Mouse (Mus musculus) forebrain, embryonic 14.5 days (tissue): ENCODE measurements around the gene Pde9a. TPM values are rescaled to one million over a fixed set of nuclear protein-coding genes. Genes with fewer than 3 reads are reported as not detected.

Experiments used
- ATAC-seq: fragments of 200-750 bp; cut with Nextera tagmentation; 2 replicates; pipeline ENCODE4 v1.8.0; 2017; ENCODE audit warnings: mild to moderate bottlenecking, moderate library complexity
- DNase-seq: peaks from one replicate; pipeline ENCODE4 v3.0.0-alpha.2; 2015; ENCODE audit warnings: low spot score
- H3K27ac ChIP-seq: fragments of 300-500 bp; sonication (generic); 2 replicates; pipeline ENCODE4 v1.5.1; 2014; ENCODE audit warnings: low read depth, mild to moderate bottlenecking, control low read depth, low read length, moderate library complexity
- H3K27me3 ChIP-seq: fragments of 300-500 bp; sonication (generic); replicated peaks from 2 replicates; pipeline ENCODE4 v1.6.1; 2014; ENCODE audit warnings: low read length, control low read depth, mixed read lengths; ENCODE audit not compliant: control insufficient read depth, insufficient read depth
- H3K36me3 ChIP-seq: fragments of 300-500 bp; sonication (generic); 2 replicates; pipeline ENCODE4 v1.6.1; 2014; ENCODE audit warnings: low read length, control low read depth; ENCODE audit not compliant: control insufficient read depth, insufficient read depth
- H3K4me1 ChIP-seq: fragments of 300-500 bp; sonication (generic); 2 replicates; pipeline ENCODE4 v1.6.1; 2014; ENCODE audit warnings: antibody characterized with exemption, low read length, control low read depth; ENCODE audit not compliant: control insufficient read depth, insufficient read depth
- H3K4me2 ChIP-seq: fragments of 300-500 bp; sonication (generic); 2 replicates; pipeline ENCODE4 v1.6.1; 2014; ENCODE audit warnings: mild to moderate bottlenecking, control low read depth, low read length
- H3K4me3 ChIP-seq: fragments of 300-500 bp; sonication (generic); 2 replicates; pipeline ENCODE4 v1.5.1; 2014; ENCODE audit warnings: low read depth, low read length, control low read depth
- H3K9ac ChIP-seq: fragments of 300-500 bp; sonication (generic); 2 replicates; pipeline ENCODE4 v1.6.1; 2014; ENCODE audit warnings: mild to moderate bottlenecking, low read length, control low read depth, moderate library complexity
- H3K9me3 ChIP-seq: fragments of 300-500 bp; sonication (generic); replicated peaks from 2 replicates; pipeline ENCODE4 v1.6.1; 2016; ENCODE audit warnings: low read length, control low read depth, mixed read lengths; ENCODE audit not compliant: control insufficient read depth
- WGBS: fragments of 180-500 bp; shearing (Covaris S2); extraction: QIAGEN DNeasy Blood & Tissue Kit; methylation state at CpG from one replicate; pipeline ENCODE4 v1.1.7; 2014; 5-methylcytosine and 5-hydroxymethylcytosine counted together
- polyA plus RNA-seq: library from polyadenylated mRNA; unstranded; fragments of >200 nt; fragmentation: Nextera tagmentation; extraction: Ambion mirVana; gene quantifications from 2 replicates; pipeline ENCODE4 v1.2.1, GENCODE M21; 2014

Gene Pde9a
- polyA plus RNA-seq, 1 experiment from 2014 or later, result 68.5 TPM

GRCm38 (mm10) chr17:31433401-31433928 is 47.5 kb downstream of the Pde9a start:
- Histone ChIP-seq H3K4me1 (peaks cover 18% of the 10 kb centered on the region), H3K4me2 (no peak overlapping the region), H3K36me3 (peaks cover 16% of the 10 kb centered on the region; the same call in 1 of the 2 replicates), H3K9ac (no peak overlapping the region), H3K4me3 (no peak overlapping the region), H3K27ac (no peak overlapping the region), H3K9me3 (peaks cover 8% of the 10 kb centered on the region), H3K27me3 (no peaks in the 10 kb centered on the region)
- no peak for DNase-seq
- WGBS, result 49% methylated on average over 13 of the region's 13 CpGs
- no peak for ATAC-seq

DNA sequence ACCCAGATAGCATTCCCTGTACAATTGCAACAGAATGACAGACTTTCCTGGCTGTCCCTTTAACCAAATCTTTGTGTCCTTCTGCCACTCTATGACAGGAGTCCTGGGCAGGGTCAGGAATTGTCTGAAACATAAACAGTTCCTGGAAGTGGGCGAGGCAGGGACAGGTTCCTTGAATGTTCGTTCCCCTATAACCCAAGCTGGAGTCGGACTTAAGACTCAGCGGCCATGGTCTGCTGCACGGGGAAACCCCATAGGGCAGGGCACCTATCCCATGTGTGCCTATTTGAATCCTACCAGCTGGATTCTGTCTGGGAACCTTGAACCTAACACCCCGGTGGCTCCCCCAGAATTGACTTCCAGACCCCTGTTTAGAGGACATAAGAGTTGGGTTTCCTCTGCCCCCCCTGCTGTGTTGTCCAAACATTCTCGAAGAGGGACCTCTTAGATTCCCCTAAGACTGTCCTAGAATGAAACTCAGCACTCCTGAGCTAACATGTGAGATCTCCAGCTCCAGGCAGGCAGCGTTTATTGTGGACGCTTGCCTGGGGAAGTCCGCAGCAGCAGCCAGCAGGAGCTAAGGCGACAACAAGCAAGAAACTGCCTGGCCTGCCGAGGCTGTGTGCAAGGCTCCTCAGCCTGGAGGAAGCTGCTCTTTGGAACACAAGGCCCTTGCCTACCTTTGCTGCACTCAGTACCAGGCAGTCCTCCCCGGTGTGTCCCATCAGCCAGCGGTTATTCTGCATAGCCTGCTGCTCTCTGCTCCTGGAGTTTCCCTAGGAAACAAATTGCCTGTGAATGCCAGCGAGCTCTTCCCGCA is 48.2 kb downstream of the Pde9a start:
- Histone ChIP-seq H3K4me1 (peaks cover 18% of the 10 kb centered on the region), H3K27me3 (no peaks in the 10 kb centered on the region), H3K36me3 (peaks cover 13% of the 10 kb centered on the region; the same call in 1 of the 2 replicates), H3K9ac (peak overlapping the region; percentile 35), H3K4me3 (no peak overlapping the region), H3K4me2 (0 out of 2 replicates have a peak overlapping the region, but pooled peaks have one; percentile 3), H3K9me3 (peaks cover 5% of the 10 kb centered on the region; the same call in 1 of the 2 replicates), H3K27ac (peak overlapping the region; percentile 29; the same call in 1 of the 2 replicates)
- 21% methylated on average over 16 of the region's 16 CpGs for WGBS
- no peak for DNase-seq
- ATAC-seq, result no peak

DNA sequence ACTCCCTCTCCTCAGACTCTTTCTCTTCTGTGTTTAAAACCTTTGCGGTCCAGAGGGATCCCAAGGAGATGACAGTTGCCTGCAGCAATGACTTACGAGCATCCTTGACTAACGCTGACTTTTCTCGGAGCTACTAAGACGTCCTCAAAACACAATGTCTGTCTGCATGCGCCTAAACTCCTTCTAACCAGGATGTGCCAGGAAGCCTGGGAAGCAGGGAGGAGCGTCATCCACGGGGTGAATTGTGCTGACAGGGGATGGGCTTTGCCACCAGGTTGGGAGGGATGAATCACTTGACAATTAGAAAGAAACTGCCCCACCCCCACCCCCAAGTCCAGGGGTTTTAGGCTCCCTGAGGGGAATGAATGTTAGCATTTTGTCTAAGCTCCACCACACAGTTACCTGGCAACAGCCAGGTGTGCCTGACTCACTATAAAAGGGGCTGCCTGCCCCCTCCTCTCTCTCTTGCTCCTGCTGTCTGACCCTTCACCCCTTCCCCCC is 48.9 kb downstream of the Pde9a start:
- Histone ChIP-seq H3K4me2 (0 out of 2 replicates have a peak overlapping the region, but pooled peaks have one; percentile 3), H3K9ac (peak overlapping the region; percentile 35; the same call in 1 of the 2 replicates), H3K9me3 (no peaks in the 10 kb centered on the region), H3K4me1 (peaks cover 18% of the 10 kb centered on the region), H3K4me3 (no peak overlapping the region), H3K27ac (peak overlapping the region; percentile 29; the same call in 1 of the 2 replicates), H3K36me3 (peaks cover 10% of the 10 kb centered on the region; the same call in 1 of the 2 replicates), H3K27me3 (no peaks in the 10 kb centered on the region)
- WGBS, result 9% methylated on average over 8 of the region's 8 CpGs
- ATAC-seq (no peak), DNase-seq (no peak)

DNA sequence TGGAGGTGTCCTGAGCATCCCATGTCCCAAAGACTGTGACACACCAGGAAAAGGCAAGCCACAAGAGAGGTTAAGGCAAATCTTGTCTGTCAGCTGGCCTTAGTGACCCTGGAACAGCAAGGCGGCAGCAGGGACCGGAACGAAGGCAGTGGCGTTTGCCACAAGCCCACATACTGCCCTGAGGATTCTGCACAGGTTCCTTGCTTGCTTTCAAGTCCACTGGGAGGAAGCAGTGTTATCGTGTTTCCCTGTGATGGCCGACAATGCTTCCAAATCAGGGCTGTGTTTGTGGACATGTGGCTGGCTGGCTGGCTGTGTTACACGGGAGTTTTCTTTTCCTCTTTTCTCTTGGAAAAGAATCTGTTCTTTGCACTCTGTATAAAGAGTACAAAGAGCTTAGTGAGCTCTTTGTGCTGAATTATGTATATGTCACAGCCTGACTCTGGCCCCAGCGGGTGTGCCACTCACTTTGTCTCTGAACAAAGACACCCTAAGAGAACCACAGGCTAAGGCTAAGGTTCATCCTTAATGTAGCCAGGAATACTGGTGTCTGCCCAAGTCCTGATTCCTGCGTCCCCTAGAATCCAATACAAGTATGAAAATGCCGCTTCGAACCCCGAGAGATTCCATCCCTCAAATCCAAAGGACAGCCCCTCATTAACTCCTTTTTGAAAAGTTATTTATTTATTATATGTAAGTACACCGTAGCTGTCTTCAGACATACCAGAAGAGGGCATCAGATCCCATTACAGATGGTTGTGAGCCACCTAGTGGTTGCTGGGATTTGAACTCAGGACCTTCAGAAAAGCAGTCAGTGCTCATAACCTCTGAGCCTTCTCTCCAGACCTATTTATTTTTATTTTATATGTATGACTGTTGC is 50.2 kb downstream of the Pde9a start:
- Histone ChIP-seq H3K27me3 (no peaks in the 10 kb centered on the region), H3K36me3 (0 out of 2 replicates have a peak, but pooled peaks cover 3% of the 10 kb centered on the region), H3K4me2 (no peak overlapping the region), H3K4me1 (peaks cover 18% of the 10 kb centered on the region), H3K9me3 (no peaks in the 10 kb centered on the region), H3K4me3 (no peak overlapping the region), H3K27ac (peak overlapping the region; percentile 64; the same call in 1 of the 2 replicates), H3K9ac (peak overlapping the region; percentile 3; the same call in 1 of the 2 replicates)
- DNase-seq, result peak; percentile 31
- no peak; the same call in 1 of the 2 replicates for ATAC-seq
- 31% methylated on average over 13 of the region's 13 CpGs for WGBS

DNA sequence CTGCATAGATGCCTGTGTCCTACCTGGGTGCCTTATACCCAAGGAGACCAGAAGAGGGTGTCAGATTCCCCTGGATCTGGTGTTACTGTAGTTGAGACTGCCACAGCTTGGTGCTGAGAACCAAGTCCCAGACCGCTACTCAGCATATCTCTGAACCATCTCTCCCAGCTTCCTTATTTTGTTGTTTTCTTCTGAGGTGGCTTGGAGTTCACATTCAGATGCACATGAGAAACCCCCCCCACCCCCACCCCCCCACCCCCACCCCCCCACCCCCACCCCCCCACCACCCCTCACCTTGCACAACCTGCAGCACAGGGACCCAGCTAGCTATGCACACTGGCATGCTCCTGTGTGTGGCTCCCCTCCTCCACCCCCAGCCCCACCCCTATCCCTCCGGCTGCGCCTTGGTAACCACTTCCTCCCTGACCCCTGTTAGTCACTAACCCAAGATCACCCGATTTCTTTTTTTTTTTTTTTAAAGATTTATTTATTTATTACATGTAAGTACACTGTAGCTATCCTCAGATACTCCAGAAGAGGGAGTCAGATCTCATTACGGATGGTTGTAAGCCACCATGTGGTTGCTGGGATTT is 50.9 kb downstream of the Pde9a start:
- H3K36me3 ChIP-seq, result 0 out of 2 replicates have a peak, but pooled peaks cover 3% of the 10 kb centered on the region
- H3K4me1 ChIP-seq, result peaks cover 18% of the 10 kb centered on the region
- no peak overlapping the region for H3K4me2 ChIP-seq
- no peak for ATAC-seq
- no peak overlapping the region for H3K9ac ChIP-seq
- no peak overlapping the region for H3K4me3 ChIP-seq
- H3K27me3 ChIP-seq, result no peaks in the 10 kb centered on the region
- no peaks in the 10 kb centered on the region for H3K9me3 ChIP-seq
- no peak for DNase-seq
- 96% methylated on average over 4 of the region's 5 CpGs for WGBS
- no peak overlapping the region for H3K27ac ChIP-seq

- Histone ChIP-seq H3K27ac (no peak overlapping the region), H3K9ac (no peak overlapping the region), H3K27me3 (no peaks in the 10 kb centered on the region), H3K9me3 (no peaks in the 10 kb centered on the region), H3K4me2 (no peak overlapping the region), H3K4me1 (peaks cover 18% of the 10 kb centered on the region), H3K4me3 (no peak overlapping the region), H3K36me3 (0 out of 2 replicates have a peak, but pooled peaks cover 3% of the 10 kb centered on the region)
- no peak for DNase-seq
- 94% methylated on average over 9 of the region's 9 CpGs for WGBS
- ATAC-seq, result no peak
Observed at GRCm38 (mm10) chr17:31437482-31437881, 51.5 kb downstream of the Pde9a start.

- WGBS, result 83% methylated on average over 4 of the region's 4 CpGs
Observed at GRCm38 (mm10) chr17:31439978-31440377, 54.0 kb downstream of the Pde9a start.

DNA sequence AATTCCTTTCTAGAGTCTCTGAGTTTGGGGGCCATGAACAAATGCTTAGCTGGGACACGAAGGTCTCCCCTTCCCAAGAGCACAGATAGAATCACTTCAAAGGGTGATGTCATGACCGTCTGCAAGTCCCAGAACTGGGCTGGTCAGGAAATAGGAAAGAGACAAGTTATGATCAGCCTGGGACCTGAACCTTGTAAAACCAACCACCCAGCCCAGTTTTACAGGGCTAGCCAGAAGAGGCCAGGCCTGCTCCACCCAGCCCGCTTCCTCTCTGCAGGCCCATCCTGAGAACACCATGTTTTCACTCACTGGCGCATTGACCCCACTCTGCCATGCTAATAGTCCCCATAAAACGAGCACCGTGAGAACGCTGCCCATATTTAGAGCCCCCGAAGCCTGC is 56.5 kb downstream of the Pde9a start:
- no peak overlapping the region for H3K4me2 ChIP-seq
- no peaks in the 10 kb centered on the region for H3K27me3 ChIP-seq
- no peaks in the 10 kb centered on the region for H3K4me1 ChIP-seq
- H3K9ac ChIP-seq, result no peak overlapping the region
- no peak overlapping the region for H3K4me3 ChIP-seq
- peaks cover 41% of the 10 kb centered on the region for H3K36me3 ChIP-seq
- H3K27ac ChIP-seq, result no peak overlapping the region
- 94% methylated on average over 8 of the region's 8 CpGs for WGBS
- no peak for DNase-seq
- no peaks in the 10 kb centered on the region for H3K9me3 ChIP-seq
- no peak for ATAC-seq

More at GRCm38 (mm10) chr17:31439978-31440377, 54.0 kb downstream of the Pde9a start:
- Histone ChIP-seq H3K4me2 (no peak overlapping the region), H3K4me3 (no peak overlapping the region), H3K27me3 (no peaks in the 10 kb centered on the region), H3K9ac (no peak overlapping the region), H3K27ac (no peak overlapping the region), H3K4me1 (peaks cover 4% of the 10 kb centered on the region), H3K9me3 (no peaks in the 10 kb centered on the region), H3K36me3 (peaks cover 20% of the 10 kb centered on the region)
- ATAC-seq (no peak), DNase-seq (no peak)
